Mouse (Mus musculus) heart, postnatal 10 days (tissue): ENCODE results near the gene Akap8l. TPM values are rescaled to one million over a fixed set of nuclear protein-coding genes. Genes with fewer than 3 reads are reported as not detected.

Experiments used
- DNase-seq, 2 experiments: peaks; one replicate each; pipeline ENCODE4 v3.0.0; 2021
- intact Hi-C: fragments of 180-260 bp; cut with DNase I; formaldehyde crosslinking; loops from one replicate; pipeline ENCODE4 v1.15.1; 2025
- total RNA-seq, 2 experiments: library from RNA; stranded (reverse); gene quantifications; 2 replicates each; pipeline ENCODE4 v1.2.3; 2021

Akap8l gene
- total RNA-seq, 2 experiments from 2014 or later = 46.6 to 51.8 TPM

DNA sequence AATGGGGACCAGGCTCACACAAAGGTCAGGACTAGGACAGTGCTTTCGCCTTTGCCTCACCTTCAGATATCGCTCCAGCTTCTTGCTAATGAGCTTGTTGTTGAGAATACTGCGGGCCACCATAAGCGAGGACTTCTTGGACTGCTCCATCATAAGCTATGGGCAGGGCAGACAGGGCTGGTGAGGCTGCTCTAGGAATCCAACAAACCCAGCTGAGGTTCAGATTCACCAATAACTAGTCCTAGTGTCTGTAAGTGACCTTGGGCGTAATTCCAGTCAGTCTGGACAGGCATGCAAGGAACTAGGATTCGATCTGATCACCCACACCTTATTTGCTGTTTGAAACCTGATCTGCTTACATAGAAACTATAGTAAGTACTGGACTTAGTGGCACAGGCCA lies 28.6 kb downstream of the Akap8l start:
- peak in 1 of 2 experiments; percentile 16 for DNase-seq
- intact Hi-C loops = loop anchor here (10.0 kb wide), 1 partner anchor 1793 kb away; the partner anchor contains the start of gene H2-DMa

DNA sequence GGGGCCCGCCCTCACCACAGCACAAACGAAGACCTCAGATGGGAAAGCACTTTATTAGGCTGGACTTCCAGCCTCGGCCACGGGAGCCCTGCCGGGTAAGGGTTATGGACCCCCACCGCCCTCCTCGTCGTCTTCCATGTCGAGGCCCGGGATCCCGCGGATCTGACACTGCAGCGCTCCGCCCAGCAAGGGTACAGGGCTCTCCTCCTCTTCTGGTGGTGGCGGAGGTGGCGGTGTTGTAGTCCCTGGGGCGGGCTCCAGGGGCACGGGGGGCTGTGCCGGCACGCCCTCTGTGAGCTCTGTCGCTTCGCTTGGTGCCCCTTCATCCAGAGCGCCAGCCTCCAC lies 29.0 kb downstream of the Akap8l start:
- intact Hi-C loops = loop anchor here (10.0 kb wide), 1 partner anchor 1793 kb away; the partner anchor contains the start of gene H2-DMa
- no peak for DNase-seq

DNA sequence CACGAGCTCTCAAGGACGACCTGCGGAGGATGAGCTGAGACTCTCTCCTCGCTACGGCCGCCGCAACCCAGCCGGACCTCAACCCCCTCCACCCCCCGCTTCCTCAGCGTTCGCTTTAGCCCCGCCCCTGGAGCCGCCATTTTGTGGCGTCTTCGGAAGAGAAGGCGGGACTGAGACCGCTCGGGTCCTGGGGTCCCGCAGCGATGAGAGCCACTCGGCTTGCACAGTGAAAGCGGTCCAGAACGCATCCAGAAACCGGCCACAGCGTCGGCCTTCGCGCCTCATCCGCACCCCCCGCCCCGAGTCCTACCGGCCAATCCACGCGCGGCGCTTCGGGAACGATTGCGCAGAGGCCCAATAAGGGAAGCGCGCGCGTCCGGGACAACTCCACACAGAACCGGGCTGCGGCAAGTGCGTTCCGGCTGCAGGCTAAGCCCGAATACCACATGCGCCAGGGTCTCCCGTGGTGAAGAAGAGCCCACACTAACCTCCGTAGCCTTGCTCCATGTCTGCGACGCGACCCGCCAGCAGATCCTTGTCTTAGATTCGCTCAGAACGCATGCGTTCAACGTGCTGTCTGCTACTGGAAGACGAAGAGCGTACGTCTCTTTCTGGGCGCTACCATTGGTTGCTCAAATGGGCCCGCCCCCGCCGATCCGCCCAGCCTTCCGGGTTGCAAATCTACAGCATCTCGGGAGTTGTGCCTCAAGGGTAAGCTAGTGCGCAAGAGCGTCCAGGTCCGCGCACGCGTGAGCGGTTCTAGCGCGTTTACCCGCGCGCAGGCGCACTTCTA lies 29.6 kb downstream of the Akap8l start, which contains the start of gene Akap8:
Akap8 (minus strand) TSS at position 642 of the 793 bp plus-strand sequence.
- intact Hi-C loops = loop anchor here (10.0 kb wide), 1 partner anchor 1794 kb away; the partner anchor contains the start of gene H2-DMa
- peak; percentile 98 for DNase-seq

DNA sequence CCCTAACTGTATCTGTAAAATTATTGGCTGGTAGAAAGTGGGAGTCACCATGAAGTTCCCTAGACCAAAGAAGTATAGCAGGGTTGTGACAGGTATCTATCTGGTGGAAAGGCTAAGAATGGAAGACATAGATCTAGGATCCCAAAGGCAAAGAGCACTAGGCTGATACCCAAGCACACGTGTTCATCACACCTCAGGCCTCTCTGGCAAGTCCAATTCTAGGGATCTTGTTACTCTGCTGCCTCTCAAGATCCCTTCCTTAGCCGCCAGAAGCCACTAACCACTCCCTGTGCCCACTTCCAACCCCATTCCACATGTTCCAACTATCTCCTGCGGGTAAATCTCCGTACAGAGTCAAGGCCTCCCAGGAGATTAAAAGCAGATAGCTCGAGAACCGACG lies 30.5 kb downstream of the Akap8l start:
- no peak for DNase-seq
- intact Hi-C loops = loop anchor here (10.0 kb wide), 1 partner anchor 1795 kb away; the partner anchor contains the start of gene H2-DMa

DNA sequence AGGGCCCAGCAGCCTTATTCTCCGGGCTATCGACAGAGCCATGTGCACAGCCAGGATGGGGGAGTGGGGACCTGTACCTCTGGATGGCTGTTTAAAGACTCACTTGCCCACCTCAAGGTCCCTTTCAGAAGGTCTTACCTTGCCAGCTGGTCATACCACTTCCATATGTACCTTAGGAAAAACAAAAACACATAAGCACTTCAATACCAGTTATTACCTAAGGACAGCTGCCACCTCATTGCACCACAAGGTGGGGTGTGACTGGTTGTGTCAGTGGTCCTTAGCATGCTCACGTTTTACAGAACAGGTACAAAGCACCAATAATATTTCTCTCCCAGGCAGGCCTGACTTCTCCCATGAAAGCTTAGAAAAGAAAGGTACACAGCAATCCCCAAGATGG lies 32.7 kb downstream of the Akap8l start:
- intact Hi-C loops = no loop called here

DNA sequence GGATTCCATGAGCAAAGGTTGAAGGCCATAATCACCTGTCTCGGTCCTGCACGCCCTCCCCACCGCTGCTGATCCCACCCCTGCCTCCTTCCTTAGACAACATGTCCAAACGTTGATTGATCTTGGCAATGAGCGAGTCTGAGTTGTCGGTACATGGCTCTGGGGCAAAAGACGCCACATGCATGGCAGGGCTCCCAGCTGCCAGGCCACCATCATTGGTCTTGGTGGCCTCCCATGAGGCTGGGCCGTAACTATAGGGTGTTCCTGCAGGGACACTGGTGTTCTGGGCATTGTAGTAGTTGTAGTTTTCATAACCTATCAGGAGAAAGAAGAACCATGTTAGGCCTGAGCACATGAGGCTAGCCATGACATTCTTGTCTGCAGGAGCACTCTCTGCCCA lies 33.4 kb downstream of the Akap8l start:
- intact Hi-C loops = no loop called here
- no peak for DNase-seq

More for the DNA sequence above, 32.7 kb downstream of the Akap8l start:
- DNase-seq = no peak

DNA sequence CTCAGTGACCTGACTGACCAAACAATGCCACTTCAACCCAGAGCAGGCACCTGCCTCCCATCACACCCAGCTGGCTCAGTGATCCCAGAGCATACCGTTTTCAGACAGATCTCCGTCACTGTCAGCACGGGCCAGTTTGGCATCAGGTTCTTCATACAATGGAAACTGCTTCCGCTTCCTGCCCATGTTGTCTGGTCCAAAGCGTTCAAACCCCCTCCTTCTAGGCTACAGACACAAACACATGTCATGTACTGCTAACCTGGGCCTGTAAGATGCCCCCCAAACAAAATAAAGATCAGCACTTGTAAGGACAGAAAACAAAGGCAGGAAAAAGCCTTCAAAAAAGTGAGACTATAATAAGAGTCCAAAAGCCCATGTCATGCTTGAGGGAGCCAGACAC lies 34.8 kb downstream of the Akap8l start:
- DNase-seq = no peak
- intact Hi-C loops = no loop called here

DNA sequence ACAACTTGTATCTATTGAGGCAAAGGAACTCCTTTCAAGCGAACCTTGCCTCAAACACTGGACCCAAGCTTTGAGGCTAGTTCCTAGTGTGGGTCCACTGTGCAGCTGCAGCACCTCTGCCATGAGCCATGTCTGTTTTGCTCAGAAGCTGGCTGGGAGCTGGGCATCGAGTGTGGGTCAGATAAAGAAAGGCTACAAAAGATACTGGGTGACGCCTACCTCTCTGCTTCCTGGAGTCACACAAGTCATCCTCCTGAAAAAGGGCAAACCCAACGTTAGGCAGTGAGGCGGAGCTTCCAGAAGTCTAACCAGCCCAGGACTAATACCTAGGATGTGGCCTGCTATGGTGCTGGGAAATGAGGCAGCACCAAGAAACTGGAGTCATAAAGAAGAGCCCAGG lies 36.5 kb downstream of the Akap8l start:
- intact Hi-C loops = no loop called here
- no peak for DNase-seq

DNA sequence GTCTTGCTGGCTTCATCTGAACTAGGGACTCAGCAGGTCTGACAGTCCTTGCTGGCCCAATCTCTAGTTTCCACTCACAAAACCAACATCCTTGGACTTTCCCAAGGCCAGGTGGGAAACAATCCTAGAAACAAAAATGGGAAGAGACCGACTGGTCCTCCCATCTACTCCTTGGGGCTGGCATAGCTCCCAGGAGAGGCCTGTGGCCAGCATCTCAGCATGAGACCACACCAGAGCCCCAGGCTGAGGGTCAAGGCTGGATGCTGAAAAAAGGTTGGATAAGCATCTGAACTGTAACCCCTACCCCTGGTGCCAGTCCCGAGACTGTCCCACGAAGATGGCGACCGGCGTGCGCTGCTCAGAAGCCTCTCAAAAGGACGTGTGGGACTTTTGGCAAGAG lies 37.6 kb downstream of the Akap8l start:
- DNase-seq = no peak
- intact Hi-C loops = no loop called here

DNA sequence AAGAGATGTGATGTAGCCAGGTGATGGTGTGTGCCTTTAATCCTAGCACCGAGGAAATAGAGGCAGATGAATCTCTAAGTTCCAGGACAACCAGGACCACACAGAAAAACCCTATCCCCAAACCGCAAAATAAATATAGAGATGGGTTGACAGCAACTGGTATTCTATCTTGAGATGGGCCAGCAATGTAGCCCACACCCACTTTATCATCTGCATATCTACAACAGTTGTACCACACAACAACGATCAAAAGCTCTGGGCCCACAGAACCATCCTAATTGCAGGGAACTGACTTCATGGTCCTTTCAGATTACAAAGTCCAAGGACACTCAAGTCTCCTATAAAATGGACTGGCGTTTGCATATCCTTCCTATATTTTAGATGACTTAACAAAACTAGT lies 42.4 kb downstream of the Akap8l start:
- intact Hi-C loops = no loop called here
- no peak for DNase-seq

DNA sequence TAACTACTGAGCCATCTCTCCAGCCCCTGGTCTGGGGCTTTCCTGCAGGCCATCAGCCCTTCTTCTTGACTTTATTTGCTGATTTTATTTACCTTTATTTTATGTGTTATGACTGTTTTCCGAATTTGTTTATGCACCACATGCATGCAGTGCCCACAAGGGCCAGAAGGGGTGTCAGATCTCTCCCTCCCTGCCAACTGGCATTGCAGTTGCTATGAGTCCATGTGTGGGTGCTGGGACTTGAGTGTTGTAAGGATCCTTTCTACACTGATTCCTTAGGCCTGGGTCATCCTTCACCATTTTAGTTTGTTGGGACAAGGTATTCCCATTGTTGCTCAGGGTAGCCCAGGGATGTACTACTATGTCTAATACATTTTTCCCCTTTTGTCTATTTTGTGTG lies 52.3 kb downstream of the Akap8l start:
- intact Hi-C loops = no loop called here

DNA sequence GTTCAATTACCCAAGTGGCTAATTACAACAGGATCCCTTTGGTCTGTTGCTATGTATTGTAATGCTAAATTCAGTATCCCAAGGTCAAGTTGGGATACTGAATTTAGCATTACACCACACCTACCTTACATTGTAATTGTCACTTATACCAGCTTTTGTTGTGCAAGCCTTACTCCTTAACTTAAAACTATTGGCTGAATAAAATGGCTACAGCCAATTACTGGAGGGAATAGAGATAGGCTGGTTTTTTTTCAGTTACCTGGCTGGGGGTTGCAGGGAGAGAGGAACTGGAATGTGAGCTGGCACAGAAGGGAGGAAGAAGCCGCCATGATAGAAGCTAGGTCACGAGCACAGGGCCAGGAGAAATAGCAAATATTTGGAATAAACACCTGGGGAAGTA lies 54.5 kb downstream of the Akap8l start:
- intact Hi-C loops = no loop called here
- no peak for DNase-seq

More for the DNA sequence above, 52.3 kb downstream of the Akap8l start:
- DNase-seq = no peak

DNA sequence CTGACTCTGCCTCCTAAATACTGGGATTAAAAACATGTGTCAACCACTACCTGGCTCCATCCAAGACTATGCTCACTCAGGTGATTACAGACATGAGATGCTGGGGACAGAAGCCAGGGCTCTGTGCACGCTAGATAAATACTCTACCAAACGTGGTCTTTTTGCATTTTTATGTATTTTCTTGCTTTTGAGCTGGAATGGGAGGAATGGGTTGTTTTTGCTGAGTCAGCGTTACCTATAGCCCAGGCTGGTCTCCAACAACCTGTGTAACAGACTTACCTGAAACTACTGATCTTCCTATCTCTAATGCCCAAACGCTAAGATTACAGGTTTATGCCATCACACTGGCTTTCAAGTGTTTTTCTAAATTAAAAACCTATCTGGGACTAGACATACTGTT lies 55.2 kb downstream of the Akap8l start:
- intact Hi-C loops = no loop called here
- DNase-seq = no peak

DNA sequence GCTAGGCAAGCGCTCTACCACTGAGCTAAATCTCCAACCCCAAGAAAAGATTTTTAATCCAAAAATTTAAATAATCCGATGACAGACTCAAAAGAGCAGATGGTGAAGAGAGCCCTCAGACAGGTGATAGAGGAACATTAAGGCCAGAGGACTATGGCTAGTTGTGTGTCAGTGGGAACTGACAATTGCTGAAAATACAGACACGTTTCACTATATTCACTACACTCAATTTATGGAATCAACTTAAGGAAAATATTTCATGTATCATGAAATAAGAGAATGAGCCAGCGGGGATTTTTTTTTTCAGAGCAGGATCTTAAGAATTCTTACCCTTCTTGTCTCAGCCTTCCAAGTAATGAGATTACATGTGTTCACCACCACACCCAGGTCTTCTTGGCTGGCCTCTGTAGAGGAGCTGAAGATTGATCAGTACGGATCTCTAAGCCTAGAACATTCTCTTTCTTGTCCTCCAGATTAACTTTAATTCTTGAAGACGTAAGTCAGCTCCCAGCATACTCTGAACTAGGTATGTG lies 65.2 kb downstream of the Akap8l start:
- intact Hi-C loops = loop anchor here (10.0 kb wide), 1 partner anchor 50 kb away; no protein-coding TSS in a partner anchor
- DNase-seq = peak in 1 of 2 experiments; percentile 9

DNA sequence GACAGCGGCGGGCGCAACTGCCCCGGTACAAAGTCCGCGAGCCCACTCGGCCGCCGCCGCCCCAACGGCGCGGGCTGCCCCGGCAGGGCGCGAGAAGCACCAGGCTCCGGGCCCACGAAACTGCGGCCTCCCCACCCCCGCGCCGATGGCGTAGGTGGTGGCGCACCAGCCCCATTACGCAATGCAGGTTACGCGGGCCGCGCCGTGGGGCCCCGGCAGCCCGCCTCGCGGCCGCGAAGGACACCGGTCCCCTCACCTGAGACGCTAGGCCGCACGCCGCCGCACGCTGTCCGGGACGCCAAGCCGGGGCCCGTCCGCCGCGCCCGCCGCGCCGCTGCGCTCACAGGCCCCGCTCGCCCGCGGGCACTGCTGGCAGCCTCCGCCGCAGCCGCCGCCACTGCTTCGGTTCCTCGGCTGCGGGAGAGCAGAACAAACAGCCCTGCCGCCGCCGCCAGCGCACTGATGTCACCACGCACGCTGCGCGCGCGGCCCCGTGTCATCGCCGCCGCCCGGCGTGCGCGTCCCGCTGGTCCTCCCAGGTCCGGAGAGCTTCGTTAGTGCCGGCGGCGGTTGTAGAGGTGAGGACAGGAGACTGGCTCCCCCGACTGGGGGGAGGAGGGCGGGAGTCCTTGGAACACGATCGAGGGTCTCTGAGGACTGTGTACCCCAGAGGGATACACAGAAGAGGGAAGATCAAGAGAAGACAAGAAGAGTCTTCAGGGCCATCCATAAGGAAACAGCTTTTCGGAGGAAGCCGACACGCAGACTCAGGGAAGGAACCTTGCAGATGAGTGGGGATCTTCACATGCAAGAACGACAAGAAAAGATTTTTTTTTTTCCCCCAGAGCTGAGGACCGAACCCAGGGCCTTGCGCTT lies 65.9 kb downstream of the Akap8l start, which contains the start of gene Brd4:
Brd4 (minus strand) TSS at position 461 of the 876 bp plus-strand sequence.
- intact Hi-C loops = loop anchor here (10.0 kb wide), 1 partner anchor 50 kb away; no protein-coding TSS in a partner anchor
- peak; percentile 93 to 94 for DNase-seq

DNA sequence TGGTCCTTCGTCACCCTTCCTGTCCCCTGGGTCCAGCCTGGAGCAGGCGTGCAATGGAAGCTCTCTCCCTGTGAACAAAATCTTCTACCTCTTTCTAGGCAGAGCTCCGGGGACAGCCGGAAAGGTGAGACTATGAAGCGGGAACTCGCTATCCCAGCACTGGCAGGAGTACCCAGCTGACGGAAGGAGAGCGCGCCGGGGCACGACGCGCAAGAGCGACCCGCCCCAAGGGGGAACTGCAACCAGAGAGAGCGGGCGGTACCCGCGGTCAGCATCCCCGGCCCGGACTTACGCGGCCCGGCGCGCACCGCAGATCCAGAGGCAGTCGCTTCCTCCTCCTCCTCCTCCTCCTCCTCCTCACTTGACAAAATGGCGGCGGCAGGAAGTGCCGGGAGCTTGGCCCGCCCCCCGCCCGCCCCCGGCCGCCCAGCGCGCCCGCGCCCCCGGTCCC lies 66.6 kb downstream of the Akap8l start:
- DNase-seq = peak; percentile 68 to 70
- intact Hi-C loops = loop anchor here (10.0 kb wide), 1 partner anchor 49 kb away; no protein-coding TSS in a partner anchor

DNA sequence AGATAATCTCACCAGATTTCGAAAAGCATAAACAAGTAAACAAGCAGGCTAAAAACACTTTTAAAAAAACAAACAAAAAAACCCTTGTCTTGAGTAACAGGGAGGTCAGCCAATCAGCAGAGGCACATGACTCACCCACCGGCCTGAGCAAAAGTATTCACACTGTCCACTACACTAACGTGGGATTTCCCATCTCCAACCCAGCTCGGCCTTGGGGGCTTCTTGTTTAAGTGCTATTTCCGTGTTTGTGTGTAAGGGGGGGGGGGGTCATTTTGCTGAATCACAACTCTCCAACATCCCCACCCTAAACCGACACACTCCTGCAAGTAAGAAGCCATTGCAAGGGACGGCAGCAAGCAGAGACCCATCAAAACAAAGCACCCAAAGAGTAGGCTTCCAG lies 67.1 kb downstream of the Akap8l start:
- intact Hi-C loops = loop anchor here (10.0 kb wide), 1 partner anchor 49 kb away; no protein-coding TSS in a partner anchor
- peak; percentile 31 to 45 for DNase-seq

DNA sequence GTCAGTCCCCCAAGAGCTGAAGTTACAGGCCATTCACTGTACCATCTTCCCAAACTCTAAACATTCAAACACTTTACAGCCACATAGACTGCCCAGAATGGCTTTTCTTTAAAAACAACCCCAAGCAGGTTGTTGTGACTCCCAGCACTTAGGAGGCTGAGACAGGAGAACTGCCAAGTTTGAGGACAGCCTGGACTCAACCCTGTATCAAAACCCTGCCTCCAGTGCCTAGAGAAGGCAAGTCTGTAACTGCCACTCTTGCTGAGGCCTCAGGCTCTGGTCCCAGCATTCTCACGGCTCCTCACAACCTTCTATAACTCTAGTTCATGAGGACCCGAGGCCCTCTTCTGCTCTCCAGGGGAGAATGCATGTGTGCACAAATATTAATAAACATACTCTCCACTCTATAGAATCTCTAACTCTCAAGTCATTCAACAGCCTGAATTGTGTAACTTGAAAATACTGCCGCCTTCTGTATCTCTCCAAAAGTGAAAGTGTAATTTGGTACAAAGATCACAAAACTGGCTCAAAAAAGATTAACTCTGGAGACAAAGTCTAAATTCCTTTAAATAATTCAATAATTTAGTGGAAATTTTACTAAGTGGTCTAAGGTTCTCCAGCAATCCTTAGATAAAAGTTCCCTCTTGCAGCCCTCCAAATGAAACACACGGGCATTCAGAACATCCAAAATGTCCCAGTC lies 68.6 kb downstream of the Akap8l start:
- intact Hi-C loops = loop anchor here (10.0 kb wide), 1 partner anchor 47 kb away; no protein-coding TSS in a partner anchor
- no peak for DNase-seq

DNA sequence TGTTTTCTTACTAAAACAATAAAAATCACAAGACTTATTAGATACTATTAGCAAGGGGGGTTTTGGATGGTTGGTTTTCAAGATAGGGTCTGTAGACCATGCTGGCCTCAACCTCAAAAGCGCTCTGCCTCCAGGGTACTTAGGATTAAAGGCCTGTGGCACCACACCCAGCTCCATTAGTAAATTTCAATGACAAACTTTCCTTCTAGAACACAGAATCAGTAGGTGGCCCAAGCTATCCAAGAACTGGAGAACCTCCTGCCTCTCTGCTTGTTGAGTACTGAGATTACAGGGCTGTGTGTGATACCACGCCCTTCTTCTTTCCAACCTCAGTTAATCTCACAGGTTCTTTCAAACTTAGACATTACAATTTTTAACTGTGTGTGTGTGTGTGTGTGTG lies 69.3 kb downstream of the Akap8l start:
- DNase-seq = no peak
- intact Hi-C loops = loop anchor here (10.0 kb wide), 1 partner anchor 46 kb away; no protein-coding TSS in a partner anchor

DNA sequence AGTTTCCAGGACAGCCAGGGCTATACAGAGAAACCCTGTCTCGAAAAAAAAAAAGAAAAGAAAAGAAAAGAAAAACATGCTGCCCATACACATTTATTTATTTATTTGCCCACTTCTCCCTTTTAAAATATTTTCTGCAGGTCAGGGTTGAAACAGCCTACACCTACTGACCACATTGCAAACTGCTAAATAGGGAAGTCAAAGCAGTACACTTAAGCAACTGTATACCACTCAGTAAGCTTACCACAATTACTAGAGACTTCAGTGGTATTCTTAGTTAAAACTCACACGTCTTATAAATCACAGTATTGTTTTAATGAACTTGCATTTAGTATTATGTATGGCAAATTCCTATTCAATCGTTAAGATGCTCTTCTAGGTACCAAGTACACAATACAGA lies 69.8 kb downstream of the Akap8l start:
- no peak for DNase-seq
- intact Hi-C loops = loop anchor here (10.0 kb wide), 1 partner anchor 46 kb away; no protein-coding TSS in a partner anchor
